Mouse (Mus musculus) cerebellum, adult 9-11 months (tissue): ENCODE data around the gene Olfr177.

Experiments used
- DNase-seq: peaks from one replicate; pipeline ENCODE4 v3.0.0; 2022

The Olfr177 gene

DNA sequence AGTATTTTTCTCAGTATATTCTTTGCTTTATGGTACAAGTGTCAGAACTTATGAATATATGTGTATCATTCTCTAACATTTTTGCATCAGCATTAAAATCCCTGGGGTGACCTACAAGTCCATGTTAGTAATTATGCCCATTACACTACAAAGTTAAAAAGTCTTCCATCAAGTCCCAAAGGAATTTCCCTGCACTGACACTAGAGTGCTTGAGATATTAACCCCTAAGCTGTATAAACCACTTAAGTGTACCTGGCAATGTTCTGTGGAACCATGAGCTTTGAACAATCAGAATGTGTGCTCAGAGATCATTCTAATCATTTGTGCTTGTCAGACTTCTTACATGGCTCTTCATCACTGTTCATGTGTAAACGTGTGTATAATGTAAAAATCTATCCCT, at the start of gene Olfr177:
Olfr177 (minus strand) TSS at position 101 of the 400 bp plus-strand sequence.
- DNase-seq, result no peak

DNA sequence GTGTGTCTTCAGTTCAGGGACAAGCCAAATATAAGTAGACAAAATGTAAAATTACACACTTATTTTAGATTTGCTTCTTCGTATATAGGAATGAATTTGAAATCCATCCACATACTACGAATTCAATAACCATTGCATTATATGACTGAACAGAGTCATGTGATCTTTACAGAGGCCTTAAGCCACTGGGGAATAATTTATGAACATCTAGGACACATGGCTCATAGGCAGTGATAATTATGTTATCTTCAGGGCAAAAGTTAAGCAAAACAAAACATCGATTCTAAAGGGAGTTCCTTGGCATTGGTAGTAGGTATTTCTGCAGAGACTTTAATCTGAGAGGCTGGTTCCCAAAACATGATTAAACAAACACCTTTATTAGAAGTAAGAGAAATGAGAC, 17.4 kb upstream of the Olfr177 start, which contains the start of gene Olfr178:
Olfr178 (minus strand) TSS at position 101 of the 400 bp plus-strand sequence.
- DNase-seq, result no peak

DNA sequence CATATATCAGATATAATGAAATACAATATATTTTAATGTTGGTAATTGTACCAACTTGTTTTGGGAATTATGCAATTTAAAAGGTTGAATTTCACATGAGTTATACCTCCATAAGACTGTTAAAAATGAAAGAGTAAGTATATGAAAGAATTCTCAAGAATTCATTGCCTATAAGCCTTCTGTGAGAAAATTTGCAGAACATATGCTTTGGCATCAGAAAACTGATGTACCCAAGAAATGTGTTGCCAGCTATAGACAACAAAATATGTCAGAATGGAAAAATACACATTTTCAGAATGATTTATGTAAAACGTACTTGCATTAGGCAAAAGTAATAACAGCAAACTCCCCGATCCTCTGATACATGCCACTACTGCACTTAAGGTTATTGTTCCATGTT, 9.8 kb upstream of the Olfr177 start:
- no peak for DNase-seq

DNA sequence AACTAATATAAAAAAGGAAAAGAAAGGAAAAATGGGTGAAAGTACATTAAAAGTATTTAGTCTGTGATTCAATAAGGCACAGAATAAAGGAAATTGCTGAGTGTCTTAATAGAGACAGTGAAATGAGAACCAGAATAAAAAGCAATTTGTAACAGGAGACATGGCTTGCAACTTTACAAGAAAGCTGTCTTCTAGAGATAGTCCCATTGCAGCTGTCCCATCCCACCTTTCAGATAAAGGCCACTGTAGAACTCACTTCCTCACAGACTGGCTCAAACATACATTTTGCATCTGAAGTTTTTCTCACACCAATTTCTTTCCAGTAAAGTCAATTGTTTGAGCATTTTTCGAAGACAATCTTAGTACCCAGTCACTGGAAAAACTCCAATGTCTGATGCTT, 13.1 kb downstream of the Olfr177 start:
- DNase-seq, result no peak

DNA sequence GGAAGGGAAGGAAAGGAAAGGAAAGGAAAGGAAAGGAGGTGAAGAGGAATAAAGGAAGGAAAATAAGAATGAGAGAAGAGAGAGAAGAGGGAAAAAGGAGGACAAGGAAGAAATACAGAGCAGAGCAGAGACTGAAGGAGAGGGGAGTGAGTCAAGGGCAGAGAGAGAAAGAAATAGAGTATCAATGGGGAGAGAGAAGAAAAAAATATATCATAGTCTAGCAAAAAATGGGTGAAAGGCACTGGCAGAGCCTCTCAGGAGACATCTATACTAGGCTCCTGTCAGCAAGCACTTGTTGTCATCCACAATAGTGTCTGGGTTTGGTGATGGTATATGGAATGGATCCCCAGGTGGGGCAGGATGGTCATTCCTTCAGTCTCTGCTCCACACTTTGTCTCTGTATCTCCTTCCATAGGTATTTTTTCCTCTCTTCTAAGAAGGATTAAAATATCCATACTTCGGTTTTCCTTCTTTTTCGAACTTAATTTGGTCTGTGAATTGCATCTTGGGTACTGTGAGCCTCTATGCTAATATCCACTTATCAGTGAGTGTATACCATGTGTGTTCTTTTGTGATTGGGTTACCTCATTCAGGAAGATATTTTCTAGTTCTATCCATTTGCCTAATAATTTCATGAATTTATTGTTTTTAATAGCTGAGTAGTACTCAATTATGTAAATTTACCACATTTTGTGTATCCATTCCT, 14.4 kb downstream of the Olfr177 start:
- no peak for DNase-seq

DNA sequence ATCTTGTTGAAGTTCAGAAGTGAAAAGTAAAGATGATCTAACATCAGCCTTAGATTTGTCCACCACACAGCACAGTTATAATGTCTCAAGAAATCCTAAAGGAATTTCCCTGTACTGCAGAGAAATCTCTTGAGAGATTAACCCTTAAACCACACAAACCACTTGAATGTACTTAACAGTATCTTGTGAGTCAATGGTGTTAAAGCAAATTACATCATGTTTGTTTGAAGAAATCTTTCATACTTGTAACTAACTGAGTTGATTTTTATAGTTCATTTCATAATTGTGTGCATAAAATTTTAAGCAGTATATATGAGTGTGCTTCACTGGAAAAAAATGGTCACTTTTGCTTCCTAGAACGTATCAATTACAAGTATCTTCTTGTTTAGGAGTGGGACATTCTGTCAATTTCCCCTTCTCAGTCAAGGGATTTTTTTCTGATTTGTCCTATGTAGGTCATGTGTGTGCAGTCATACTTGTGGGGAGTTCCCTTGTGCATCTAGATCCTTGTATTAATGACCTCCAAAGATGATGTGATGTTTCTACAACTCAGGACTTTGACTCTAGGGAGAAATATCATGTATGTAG, 47.7 kb downstream of the Olfr177 start, which contains the start of gene Olfr175-ps1:
Olfr175-ps1 (minus strand) TSS at position 51 of the 588 bp plus-strand sequence.
- no peak for DNase-seq
